Mouse (Mus musculus) right cerebral cortex, postnatal 14 days (tissue): ENCODE results near the gene Tcte2.
"Not testable (repeated sequence)": the region's sequence is repeated elsewhere in the genome, so short reads cannot be mapped to it uniquely, and the experiment has no call there.

Experiments used
- DNase-seq: peaks from one replicate; pipeline ENCODE4 v3.0.0; 2022

Gene Tcte2

GRCm38 (mm10) chr17:13761179-13761913 is at the start of gene Tcte2:
TSS of gene Tcte2 (minus strand) at chr17:13761825.
- peak; percentile 49 for DNase-seq

GRCm38 (mm10) chr17:13806016-13806415 is 44.4 kb upstream of the Tcte2 start:
- DNase-seq = no peak

GRCm38 (mm10) chr17:13802836-13803408 is 41.3 kb upstream of the Tcte2 start:
- no peak for DNase-seq

GRCm38 (mm10) chr17:13797691-13798090 is 36.1 kb upstream of the Tcte2 start:
- DNase-seq = no peak

GRCm38 (mm10) chr17:13790033-13790432 is 28.4 kb upstream of the Tcte2 start:
- DNase-seq = not testable (repeated sequence)

- no peak for DNase-seq
These were observed 21.8 kb upstream of the Tcte2 start for GRCm38 (mm10) chr17:13783469-13783868.

GRCm38 (mm10) chr17:13781948-13782347 is 20.3 kb upstream of the Tcte2 start:
- DNase-seq = no peak

- DNase-seq = no peak
These were observed 17.2 kb upstream of the Tcte2 start for GRCm38 (mm10) chr17:13778865-13779264.

- no peak for DNase-seq
These were observed 16.1 kb upstream of the Tcte2 start for GRCm38 (mm10) chr17:13777676-13778075.

GRCm38 (mm10) chr17:13769256-13769655 is 7.6 kb upstream of the Tcte2 start:
- DNase-seq = peak; percentile 25

- no peak for DNase-seq
These were observed 6.9 kb upstream of the Tcte2 start for GRCm38 (mm10) chr17:13768531-13768930.

- DNase-seq = not testable (repeated sequence)
These were observed 3.3 kb upstream of the Tcte2 start for GRCm38 (mm10) chr17:13764911-13765310.

GRCm38 (mm10) chr17:13763819-13764218 is 2.2 kb upstream of the Tcte2 start:
- DNase-seq = no peak

GRCm38 (mm10) chr17:13760675-13761178 is 898 bp downstream of the Tcte2 start:
- DNase-seq = peak; percentile 20

- peak; percentile 80 for DNase-seq
These were observed 1.6 kb downstream of the Tcte2 start, which contains the start of gene Afdn for GRCm38 (mm10) chr17:13759853-13760627. TSS of gene Afdn (plus strand) at chr17:13760539.

GRCm38 (mm10) chr17:13759156-13759852 is 2.3 kb downstream of the Tcte2 start:
- peak; percentile 42 for DNase-seq

GRCm38 (mm10) chr17:13758586-13758985 is 3.0 kb downstream of the Tcte2 start:
- no peak for DNase-seq

GRCm38 (mm10) chr17:13754940-13755339 is 6.7 kb downstream of the Tcte2 start:
- no peak for DNase-seq

- no peak for DNase-seq
These were observed 7.7 kb downstream of the Tcte2 start for GRCm38 (mm10) chr17:13753918-13754317.

- no peak for DNase-seq
These were observed 12.6 kb downstream of the Tcte2 start for GRCm38 (mm10) chr17:13749027-13749426.

GRCm38 (mm10) chr17:13747681-13748080 is 13.9 kb downstream of the Tcte2 start:
- DNase-seq = no peak

GRCm38 (mm10) chr17:13746330-13746729 is 15.3 kb downstream of the Tcte2 start:
- DNase-seq = no peak

GRCm38 (mm10) chr17:13745373-13745772 is 16.3 kb downstream of the Tcte2 start:
- no peak for DNase-seq
